Mouse (Mus musculus): ENCODE data around the gene Ddx31. TPM values are rescaled to one million over a fixed set of nuclear protein-coding genes. Genes with fewer than 3 reads are reported as not detected.

Ddx31 gene
- polyA plus RNA-seq (2014; fragmentation: Illumina TruSeq; extraction: RNeasy Lipid Tissue Mini Kit (QIAGEN cat#74804); ENCODE audit: low read depth, low replicate concordance): 3.1 TPM

GRCm38 (mm10) chr2:28840222-28840951, at the start of gene Ddx31, which contains the start of gene Gtf3c4:
TSS of gene Ddx31 (plus strand) at chr2:28840406.
TSS of gene Gtf3c4 (minus strand) at chr2:28840360.

GRCm38 (mm10) chr2:28916513-28916865, 76.3 kb downstream of the Ddx31 start, which contains the start of gene Barhl1:
TSS of gene Barhl1 (minus strand) at chr2:28916668.

Other genes starting within 250 kb of the Ddx31 start
- gene Gfi1b, start 218.4 kb upstream of the Ddx31 start, polyA plus RNA-seq (2014; fragmentation: Illumina TruSeq; extraction: RNeasy Lipid Tissue Mini Kit (QIAGEN cat#74804); ENCODE audit: low read depth, low replicate concordance): not detected
- gene Tsc1, start 199.2 kb upstream of the Ddx31 start, polyA plus RNA-seq (2014; fragmentation: Illumina TruSeq; extraction: RNeasy Lipid Tissue Mini Kit (QIAGEN cat#74804); ENCODE audit: low read depth, low replicate concordance): 17.2 TPM
- gene Spaca9, start 140.7 kb upstream of the Ddx31 start, polyA plus RNA-seq (2014; fragmentation: Illumina TruSeq; extraction: RNeasy Lipid Tissue Mini Kit (QIAGEN cat#74804); ENCODE audit: low read depth, low replicate concordance): not detected
- not detected for gene Ak8, start 140.2 kb upstream of the Ddx31 start, polyA plus RNA-seq (2014; fragmentation: Illumina TruSeq; extraction: RNeasy Lipid Tissue Mini Kit (QIAGEN cat#74804); ENCODE audit: low read depth, low replicate concordance)
- 12.0 TPM for gene Gtf3c4, start within 50 bp of the Ddx31 start, polyA plus RNA-seq (2014; fragmentation: Illumina TruSeq; extraction: RNeasy Lipid Tissue Mini Kit (QIAGEN cat#74804); ENCODE audit: low read depth, low replicate concordance)
- gene Barhl1, start 76.3 kb downstream of the Ddx31 start, polyA plus RNA-seq (2014; fragmentation: Illumina TruSeq; extraction: RNeasy Lipid Tissue Mini Kit (QIAGEN cat#74804); ENCODE audit: low read depth, low replicate concordance): not detected
- not detected for gene Cfap77, start 214.7 kb downstream of the Ddx31 start, polyA plus RNA-seq (2014; fragmentation: Illumina TruSeq; extraction: RNeasy Lipid Tissue Mini Kit (QIAGEN cat#74804); ENCODE audit: low read depth, low replicate concordance)
- gene Ttf1, start 219.9 kb downstream of the Ddx31 start, polyA plus RNA-seq (2014; fragmentation: Illumina TruSeq; extraction: RNeasy Lipid Tissue Mini Kit (QIAGEN cat#74804); ENCODE audit: low read depth, low replicate concordance): 7.4 TPM

All from heart, adult 10 weeks (tissue).